19 mouse cellular contexts compared by ENCODE assay signal in the genomic region with DNA sequence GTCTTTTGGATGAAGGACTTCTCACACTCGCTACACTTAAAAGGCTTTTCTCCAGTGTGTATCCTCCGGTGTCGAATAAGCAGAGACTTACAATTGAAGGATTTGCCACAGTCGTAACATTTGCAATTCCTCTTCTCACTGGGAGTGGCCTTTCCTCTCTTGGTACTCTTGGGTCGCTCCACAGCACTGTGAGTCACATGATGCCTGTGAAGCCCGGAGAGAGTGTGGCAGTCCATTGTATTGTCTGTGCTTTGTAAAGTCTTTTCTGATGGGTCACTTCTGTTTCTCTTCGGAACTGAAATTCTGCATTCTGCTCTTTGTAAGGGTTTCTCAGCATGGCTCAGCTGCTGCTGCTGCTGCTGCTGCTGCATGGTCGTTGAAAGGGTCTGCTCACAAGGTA.
"Had no signal": no experiment of that assay in that cellular context is flagged by ENCODE, and none has a peak within 500 bp of the region (broad histone marks: within the 10 kb centered on the region; RNA-seq: fewer than 3 reads in every experiment).

No protein-coding gene starts in this region.

- H3K9me3 ChIP-seq: neural tube, embryonic 13.5 days; stomach, embryonic 15.5 days had no signal

- H3K27me3 ChIP-seq: midbrain, embryonic 12.5 days; neural tube, embryonic 13.5 days; neural tube, embryonic 15.5 days; stomach, embryonic 15.5 days had no signal

- H3K4me1 ChIP-seq: stomach, embryonic 15.5 days had no signal

- H3K36me3 ChIP-seq: stomach, embryonic 15.5 days had no signal

- DNase-seq: lung, adult 18-20 months; lung, embryonic 14.5 days; lung, postnatal 10 days; lung, postnatal 4 days; midbrain, embryonic 14.5 days; retina, postnatal 1 day; right cerebral cortex, adult 18-20 months; right cerebral cortex, postnatal 25 days; right cerebral cortex, postnatal 4 days; spleen, adult 18-20 months; thymus, postnatal 14 days; thymus, postnatal 36 days had no signal

- H3K4me3 ChIP-seq: midbrain, embryonic 10.5 days; midbrain, embryonic 12.5 days; myocyte; neural tube, embryonic 13.5 days; neural tube, embryonic 15.5 days; stomach, embryonic 15.5 days had no signal

- H3K27ac ChIP-seq: midbrain, embryonic 10.5 days; midbrain, embryonic 12.5 days; neural tube, embryonic 13.5 days; neural tube, embryonic 15.5 days; stomach, embryonic 15.5 days; stomach, postnatal 0 days had no signal
